In genomic region chr1:119388664-119389396, GRCm38 (mm10) we compare ENCODE assay signal across 8 mouse cellular contexts. TPM values are rescaled to one million over a fixed set of nuclear protein-coding genes. Genes with fewer than 3 reads are reported as not detected.
DNase-seq lines count a peak whose midpoint lies in the region.

No protein-coding gene starts in this region.

- intact Hi-C loops in left cerebral cortex, postnatal 36 days (cut with DNase I), result loop anchor here (2.0 kb wide), 1 partner anchor 32 kb away; no protein-coding TSS in a partner anchor

- DNase-seq in cerebellum, postnatal 14 days, result peak; percentile 42 to 53
- DNase-seq in cerebellum, adult 9-11 months, result no peak
- peak; percentile 23 for DNase-seq in adrenal gland, adult 8-10 months
- DNase-seq in frontal cortex, adult 2 months (ENCODE audit: extremely low spot score in 1 of 2, low spot score in 1 of 2), result peak; percentile 9 to 68
- peak; percentile 31 to 49 for DNase-seq in left cerebral cortex, postnatal 36 days (ENCODE audit: low spot score in 2 of 2)
- DNase-seq in right cerebral cortex, adult 2 months (ENCODE audit: low spot score in 2 of 2), result peak; percentile 35 to 46
- no peak for DNase-seq in gastrocnemius, adult 18-20 months (ENCODE audit: low spot score)
- DNase-seq in gastrocnemius, adult 8-10 months (ENCODE audit: low spot score in 2 of 2), result no peak

RNA-seq across cellular contexts. Expression of gene Inhbb, which starts 33.2 kb away (rescaled TPM):
- total RNA-seq in adrenal gland, adult 8-10 months (2022), result 1 to 10 TPM; 4.0 to 4.5 (median 4.2) TPM
- 3.2 and 3.4 TPM in 2 replicates for polyA plus RNA-seq in frontal cortex, adult 2 months (2012; rRNA removed)
- 1 to 10 TPM; 4.7 to 5.6 TPM for total RNA-seq in left cerebral cortex, postnatal 36 days (2021)
- 1 to 10 TPM in 1 of 2 experiments, under 1 TPM in 1; 0.82 to 1.7 TPM for total RNA-seq in gastrocnemius, adult 18-20 months (2021)
- total RNA-seq in gastrocnemius, adult 8-10 months (2022), result 1 to 10 TPM in 1 of 4 experiments, under 1 TPM in 3; 0.39 to 1.3 (median 0.67) TPM

Comparison
In these comparisons a context has a peak if more than half of its experiments do, and no peak if none do; other contexts are left out.
1. DNase-seq: peak in cerebellum, postnatal 14 days (2 of 2), adrenal gland, adult 8-10 months (single experiment), frontal cortex, adult 2 months (2 of 2), left cerebral cortex, postnatal 36 days (2 of 2) and right cerebral cortex, adult 2 months (2 of 2); none in cerebellum, adult 9-11 months (single experiment), gastrocnemius, adult 18-20 months (single experiment) and gastrocnemius, adult 8-10 months (0 of 2).